Mouse (Mus musculus) testis, adult 2 months (tissue): ENCODE measurements around the gene Zbtb45. TPM values are rescaled to one million over a fixed set of nuclear protein-coding genes. Genes with fewer than 3 reads are reported as not detected.
A peak's percentile ranks its signal among the peaks of the same experiment; 100 is the strongest.

Experiments used
- H3K27ac ChIP-seq: fragments of 200-500 bp; 2 replicates; pipeline ENCODE4 v1.5.1; 2012; ENCODE audit warnings: low read depth, low read length; ENCODE audit not compliant: control insufficient read depth, insufficient read depth
- H3K27me3 ChIP-seq: fragments of 200-500 bp; 2 replicates; pipeline ENCODE4 v1.6.1; 2012; ENCODE audit warnings: mild to moderate bottlenecking, low read length, moderate library complexity; ENCODE audit not compliant: control insufficient read depth, insufficient read depth
- H3K36me3 ChIP-seq: fragments of 200-500 bp; 2 replicates; pipeline ENCODE4 v1.6.1; 2012; ENCODE audit warnings: mild to moderate bottlenecking, low read length; ENCODE audit not compliant: control insufficient read depth, insufficient read depth
- H3K4me1 ChIP-seq: fragments of 200-500 bp; 2 replicates; pipeline ENCODE4 v1.6.1; 2012; ENCODE audit warnings: low read length; ENCODE audit not compliant: control insufficient read depth, insufficient read depth
- H3K4me3 ChIP-seq: fragments of 200-500 bp; 2 replicates; pipeline ENCODE4 v1.5.1; 2012; ENCODE audit warnings: low read depth, mild to moderate bottlenecking, low read length, moderate library complexity, mixed read lengths; ENCODE audit not compliant: control insufficient read depth
- CTCF ChIP-seq: fragments of 200-500 bp; IDR thresholded peaks from 2 replicates; pipeline ENCODE4 v1.5.1; 2012; ENCODE audit warnings: low read depth, mild to moderate bottlenecking, inconsistent platforms, low read length, moderate library complexity; ENCODE audit not compliant: control insufficient read depth, insufficient read depth, insufficient replicate concordance
- POLR2A ChIP-seq: fragments of 200-500 bp; IDR thresholded peaks from 2 replicates; pipeline ENCODE4 v1.6.1; 2012; ENCODE audit warnings: low read depth, mild to moderate bottlenecking, inconsistent platforms, low read length, moderate library complexity; ENCODE audit not compliant: control insufficient read depth
- polyA plus RNA-seq: library from polyadenylated mRNA; depleted of rRNA; stranded (reverse); fragments of >200 nt; gene quantifications from 2 replicates; pipeline ENCODE4 v1.2.3, GENCODE M21; 2012

Gene Zbtb45
- polyA plus RNA-seq, 1 experiment: 4.3 TPM

GRCm38 (mm10) chr7:12978931-12979722, 30.7 kb downstream of the Zbtb45 start:
- Histone ChIP-seq H3K36me3 (no peaks in the 10 kb centered on the region; the same call in 1 of the 2 replicates), H3K4me3 (peak overlapping the region; percentile 91), H3K27me3 (no peaks in the 10 kb centered on the region), H3K4me1 (peaks cover 9% of the 10 kb centered on the region), H3K27ac (no peak overlapping the region)
- TF ChIP-seq POLR2A: no peak
- no peak for TF ChIP-seq CTCF

GRCm38 (mm10) chr7:12977682-12978389, 32.0 kb downstream of the Zbtb45 start, which contains the start of gene Zfp446:
TSS of gene Zfp446 (plus strand) at chr7:12977848.
- Histone ChIP-seq H3K27me3 (no peaks in the 10 kb centered on the region), H3K4me1 (peaks cover 9% of the 10 kb centered on the region), H3K4me3 (peak within 1 kb of the TSS; percentile 91), H3K27ac (peak within 1 kb of the TSS; percentile 95), H3K36me3 (no peaks in the 10 kb centered on the region; the same call in 1 of the 2 replicates)
- TF ChIP-seq POLR2A: peak; percentile 60
- TF ChIP-seq CTCF: no peak

- Histone ChIP-seq H3K27me3 (no peaks in the 10 kb centered on the region), H3K4me3 (no peak overlapping the region), H3K27ac (no peak overlapping the region), H3K36me3 (no peaks in the 10 kb centered on the region), H3K4me1 (peaks cover 4% of the 10 kb centered on the region; the same call in 1 of the 2 replicates)
- TF ChIP-seq POLR2A (peak; percentile 7; the same call in 1 of the 2 replicates), CTCF (no peak)
Observed at GRCm38 (mm10) chr7:12970906-12971305, 38.9 kb downstream of the Zbtb45 start.

GRCm38 (mm10) chr7:12966104-12966845, 43.6 kb downstream of the Zbtb45 start:
- H3K36me3 ChIP-seq: no peaks in the 10 kb centered on the region
- peaks cover 5% of the 10 kb centered on the region; the same call in 1 of the 2 replicates for H3K4me1 ChIP-seq
- no peaks in the 10 kb centered on the region for H3K27me3 ChIP-seq
- H3K27ac ChIP-seq: peak overlapping the region; percentile 46; the same call in 1 of the 2 replicates
- H3K4me3 ChIP-seq: peak overlapping the region; percentile 74
- TF ChIP-seq POLR2A (no peak), CTCF (no peak)

GRCm38 (mm10) chr7:12965678-12966091, 44.1 kb downstream of the Zbtb45 start, which contains the start of gene Zfp324:
TSS of gene Zfp324 (plus strand) at chr7:12965838.
- H3K27me3 ChIP-seq: no peaks in the 10 kb centered on the region
- peak within 1 kb of the TSS; percentile 74 for H3K4me3 ChIP-seq
- no peak for TF ChIP-seq CTCF
- peak; percentile 60 for TF ChIP-seq POLR2A
- H3K27ac ChIP-seq: peak within 1 kb of the TSS; percentile 46; the same call in 1 of the 2 replicates
- no peaks in the 10 kb centered on the region for H3K36me3 ChIP-seq
- H3K4me1 ChIP-seq: peaks cover 5% of the 10 kb centered on the region; the same call in 1 of the 2 replicates

GRCm38 (mm10) chr7:12961511-12962141, 48.2 kb downstream of the Zbtb45 start:
- Histone ChIP-seq H3K27ac (peak overlapping the region; percentile 63; the same call in 1 of the 2 replicates), H3K4me3 (peak overlapping the region; percentile 81), H3K36me3 (no peaks in the 10 kb centered on the region), H3K27me3 (no peaks in the 10 kb centered on the region), H3K4me1 (peaks cover 2% of the 10 kb centered on the region; the same call in 1 of the 2 replicates)
- no peak for TF ChIP-seq CTCF
- 0 out of 2 replicates have a peak, but pooled peaks have one; percentile 13 for TF ChIP-seq POLR2A
